Mouse (Mus musculus) erythroblast, embryonic 14.5 days (primary cell): Measurements from ENCODE around the gene D2hgdh. TPM values are rescaled to one million over a fixed set of nuclear protein-coding genes. Genes with fewer than 3 reads are reported as not detected.

Experiments used
- H3K27me3 ChIP-seq: 2 replicates; pipeline ENCODE4 v1.6.1; 2012; ENCODE audit warnings: inconsistent platforms; ENCODE audit not compliant: control insufficient read depth
- H3K36me3 ChIP-seq: 2 replicates; pipeline ENCODE4 v1.6.1; 2012; ENCODE audit warnings: mild to moderate bottlenecking, inconsistent platforms; ENCODE audit not compliant: control insufficient read depth
- H3K4me1 ChIP-seq: 2 replicates; pipeline ENCODE4 v1.6.1; 2012; ENCODE audit warnings: inconsistent platforms; ENCODE audit not compliant: control insufficient read depth
- H3K4me3 ChIP-seq: replicated peaks from 2 replicates; pipeline ENCODE3; 2012; ENCODE audit warnings: moderate library complexity, mild to moderate bottlenecking, inconsistent platforms
- H3K9me3 ChIP-seq: 2 replicates; pipeline ENCODE4 v1.6.1; 2012; ENCODE audit warnings: low read length, inconsistent platforms, mixed read lengths; ENCODE audit not compliant: control insufficient read depth
- GATA1 ChIP-seq: IDR thresholded peaks from 2 replicates; pipeline ENCODE4 v1.6.1; 2012; ENCODE audit warnings: low read length, inconsistent platforms, mixed read lengths
- TAL1 ChIP-seq: IDR thresholded peaks from 3 replicates; pipeline ENCODE4 v1.6.1; 2012; ENCODE audit warnings: low read length, inconsistent platforms, mixed read lengths
- polyA plus RNA-seq: library from polyadenylated mRNA; stranded (reverse); fragments of >175 nt; gene quantifications from 2 replicates; pipeline ENCODE4 v1.2.3, GENCODE M21; 2012

Gene D2hgdh
- polyA plus RNA-seq, 1 experiment, result 0.14 TPM

- H3K27me3 ChIP-seq, result no peaks in the 10 kb centered on the region
- H3K9me3 ChIP-seq, result no peaks in the 10 kb centered on the region
- peaks cover 54% of the 10 kb centered on the region for H3K36me3 ChIP-seq
- TF ChIP-seq TAL1 (no peak), GATA1 (no peak)
- H3K4me1 ChIP-seq, result peaks cover 74% of the 10 kb centered on the region
- H3K4me3 ChIP-seq, result peak within 1 kb of the TSS; percentile 94
Measured at GRCm38 (mm10) chr1:93803556-93804507, 20.9 kb upstream of the D2hgdh start, which contains the start of gene Ing5. TSS of gene Ing5 (plus strand) at chr1:93803965.

GRCm38 (mm10) chr1:93804818-93805217 is 19.9 kb upstream of the D2hgdh start:
- Histone ChIP-seq H3K27me3 (no peaks in the 10 kb centered on the region), H3K36me3 (peaks cover 51% of the 10 kb centered on the region), H3K4me3 (peak overlapping the region; percentile 94), H3K9me3 (no peaks in the 10 kb centered on the region), H3K4me1 (peaks cover 66% of the 10 kb centered on the region)
- TF ChIP-seq GATA1, result no peak
- no peak for TF ChIP-seq TAL1

- Histone ChIP-seq H3K9me3 (no peaks in the 10 kb centered on the region), H3K4me1 (peaks cover 62% of the 10 kb centered on the region), H3K4me3 (peak overlapping the region; percentile 94), H3K27me3 (no peaks in the 10 kb centered on the region), H3K36me3 (peaks cover 51% of the 10 kb centered on the region)
- TF ChIP-seq GATA1 (no peak), TAL1 (no peak)
Measured at GRCm38 (mm10) chr1:93805221-93805951, 19.3 kb upstream of the D2hgdh start.

GRCm38 (mm10) chr1:93808871-93809270 is 15.8 kb upstream of the D2hgdh start:
- no peaks in the 10 kb centered on the region for H3K9me3 ChIP-seq
- H3K27me3 ChIP-seq, result no peaks in the 10 kb centered on the region
- H3K36me3 ChIP-seq, result peaks cover 78% of the 10 kb centered on the region
- H3K4me3 ChIP-seq, result no peak overlapping the region
- H3K4me1 ChIP-seq, result peaks cover 35% of the 10 kb centered on the region
- TF ChIP-seq TAL1, result no peak
- no peak for TF ChIP-seq GATA1

- no peaks in the 10 kb centered on the region for H3K27me3 ChIP-seq
- H3K4me3 ChIP-seq, result no peak overlapping the region
- H3K9me3 ChIP-seq, result no peaks in the 10 kb centered on the region
- H3K4me1 ChIP-seq, result peaks cover 26% of the 10 kb centered on the region
- H3K36me3 ChIP-seq, result peaks cover 90% of the 10 kb centered on the region
- TF ChIP-seq GATA1 (no peak), TAL1 (no peak)
Measured at GRCm38 (mm10) chr1:93810011-93810410, 14.7 kb upstream of the D2hgdh start.

GRCm38 (mm10) chr1:93811495-93812039 is 13.1 kb upstream of the D2hgdh start:
- Histone ChIP-seq H3K4me3 (no peak overlapping the region), H3K36me3 (peaks cover 92% of the 10 kb centered on the region), H3K27me3 (no peaks in the 10 kb centered on the region), H3K4me1 (peaks cover 10% of the 10 kb centered on the region), H3K9me3 (no peaks in the 10 kb centered on the region)
- TF ChIP-seq GATA1 (no peak), TAL1 (no peak)

- Histone ChIP-seq H3K4me3 (no peak overlapping the region), H3K9me3 (no peaks in the 10 kb centered on the region), H3K27me3 (no peaks in the 10 kb centered on the region), H3K4me1 (peaks cover 2% of the 10 kb centered on the region), H3K36me3 (peaks cover 96% of the 10 kb centered on the region)
- TF ChIP-seq TAL1, result no peak
- TF ChIP-seq GATA1, result no peak
Measured at GRCm38 (mm10) chr1:93817823-93818532, 6.7 kb upstream of the D2hgdh start.

GRCm38 (mm10) chr1:93818722-93819121 is 6.0 kb upstream of the D2hgdh start:
- Histone ChIP-seq H3K9me3 (no peaks in the 10 kb centered on the region), H3K4me1 (peaks cover 9% of the 10 kb centered on the region), H3K27me3 (no peaks in the 10 kb centered on the region), H3K4me3 (no peak overlapping the region), H3K36me3 (peaks cover 93% of the 10 kb centered on the region)
- TF ChIP-seq TAL1 (no peak), GATA1 (no peak)
